Mouse (Mus musculus) megakaryocyte, embryonic 14.5 days (primary cell): Measurements from ENCODE around the gene Gle1. TPM values are rescaled to one million over a fixed set of nuclear protein-coding genes. Genes with fewer than 3 reads are reported as not detected.

Source experiments
- H3K27me3 ChIP-seq: replicated peaks from 2 replicates; pipeline ENCODE3; 2012; ENCODE audit warnings: inconsistent platforms
- H3K36me3 ChIP-seq: replicated peaks from 2 replicates; pipeline ENCODE3; 2012; ENCODE audit warnings: low read length, inconsistent platforms, mixed read lengths
- H3K4me1 ChIP-seq: 2 replicates; pipeline ENCODE4 v1.6.1; 2012; ENCODE audit warnings: inconsistent platforms
- H3K4me3 ChIP-seq: replicated peaks from 2 replicates; pipeline ENCODE3; 2012; ENCODE audit warnings: moderate library complexity, mild to moderate bottlenecking, inconsistent platforms
- H3K9me3 ChIP-seq: 2 replicates; pipeline ENCODE4 v1.6.1; 2012; ENCODE audit warnings: inconsistent platforms
- FLI1 ChIP-seq: IDR thresholded peaks from 2 replicates; pipeline ENCODE4 v1.6.1; 2012; ENCODE audit warnings: low read length, inconsistent platforms, mixed read lengths
- GATA1 ChIP-seq: IDR thresholded peaks from 3 replicates; pipeline ENCODE4 v1.6.1; 2012; ENCODE audit warnings: mixed read lengths, low read length, inconsistent platforms, borderline replicate concordance
- polyA plus RNA-seq: library from polyadenylated mRNA; stranded (reverse); fragments of >175 nt; gene quantifications from 2 replicates; pipeline ENCODE4 v1.2.3, GENCODE M21; 2012; ENCODE audit warnings: low replicate concordance; ENCODE audit not compliant: insufficient read depth

The Gle1 gene
- polyA plus RNA-seq, 1 experiment: 30.4 TPM

- TF ChIP-seq FLI1 (no peak), GATA1 (no peak)
- Histone ChIP-seq H3K4me1 (no peaks in the 10 kb centered on the region), H3K36me3 (peaks cover 98% of the 10 kb centered on the region), H3K9me3 (no peaks in the 10 kb centered on the region), H3K4me3 (no peak overlapping the region), H3K27me3 (no peaks in the 10 kb centered on the region)
Measured at GRCm38 (mm10) chr2:29991962-29992361, 56.7 kb downstream of the Gle1 start.

DNA sequence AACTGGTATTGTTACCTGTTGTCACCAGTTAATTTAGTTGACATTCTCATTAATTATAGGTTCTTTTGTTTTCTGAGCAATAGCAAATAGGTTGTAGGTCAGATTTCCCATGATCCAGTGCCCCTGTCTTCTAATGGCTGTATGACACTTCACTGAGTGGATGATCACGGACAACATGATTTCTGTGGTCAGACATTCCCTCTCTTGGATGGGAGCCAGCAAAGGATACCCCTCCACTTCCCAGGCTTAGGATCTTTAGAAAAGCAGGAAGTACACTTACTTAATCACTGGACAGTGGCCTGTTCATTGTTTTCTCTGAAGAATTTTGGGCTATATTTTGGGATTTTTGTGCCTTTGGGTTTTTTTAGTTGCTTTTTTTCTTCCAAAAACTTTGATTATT, 73.9 kb downstream of the Gle1 start:
- TF ChIP-seq GATA1 (no peak), FLI1 (no peak)
- peaks cover 6% of the 10 kb centered on the region for H3K4me1 ChIP-seq
- peaks cover 100% of the 10 kb centered on the region for H3K36me3 ChIP-seq
- no peaks in the 10 kb centered on the region for H3K27me3 ChIP-seq
- no peak overlapping the region for H3K4me3 ChIP-seq
- H3K9me3 ChIP-seq: no peaks in the 10 kb centered on the region

Other genes with a start within 250 kb of the Gle1 start
- gene Gm13420, start 183.7 kb upstream of the Gle1 start, polyA plus RNA-seq: not detected in 2 replicates
- gene Gm13547, start 176.1 kb upstream of the Gle1 start, polyA plus RNA-seq: not detected in 2 replicates
- 103 and 212 TPM in 2 replicates for gene Coq4, start 147.9 kb upstream of the Gle1 start, polyA plus RNA-seq
- 3.2 TPM in 1 of 2 replicates, not detected in the other for gene Trub2, start 146.9 kb upstream of the Gle1 start, polyA plus RNA-seq
- gene Slc27a4, start 132.8 kb upstream of the Gle1 start, polyA plus RNA-seq: 12.4 and 15.2 TPM in 2 replicates
- 74.8 and 193 TPM in 2 replicates for gene Urm1, start 115.4 kb upstream of the Gle1 start, polyA plus RNA-seq
- gene Cercam, start 66.3 kb upstream of the Gle1 start, polyA plus RNA-seq: 68.0 and 210 TPM in 2 replicates
- gene Odf2, start 46.2 kb upstream of the Gle1 start, polyA plus RNA-seq: 2.2 and 19.1 TPM in 2 replicates
- 4.4 and 63.0 TPM in 2 replicates for gene Sptan1, start 30.1 kb downstream of the Gle1 start, polyA plus RNA-seq
- gene Wdr34, start 113.5 kb downstream of the Gle1 start, polyA plus RNA-seq: 11.7 and 12.4 TPM in 2 replicates
- 207 and 239 TPM in 2 replicates for gene Set, start 122.0 kb downstream of the Gle1 start, polyA plus RNA-seq
- gene Pkn3, start 142.3 kb downstream of the Gle1 start, polyA plus RNA-seq: 19.4 and 62.2 TPM in 2 replicates
- 58.2 and 66.6 TPM in 2 replicates for gene Zdhhc12, start 158.2 kb downstream of the Gle1 start, polyA plus RNA-seq
- 12.2 and 20.0 TPM in 2 replicates for gene Zer1, start 189.2 kb downstream of the Gle1 start, polyA plus RNA-seq
- gene Tbc1d13, start 198.3 kb downstream of the Gle1 start, polyA plus RNA-seq: 18.0 and 28.7 TPM in 2 replicates
- gene Endog, start 236.1 kb downstream of the Gle1 start, polyA plus RNA-seq: 16.4 and 28.0 TPM in 2 replicates
- gene Spout1, start 243.0 kb downstream of the Gle1 start, polyA plus RNA-seq: 19.0 and 20.8 TPM in 2 replicates